13 mouse cellular contexts compared by ENCODE assay signal in the genomic region with DNA sequence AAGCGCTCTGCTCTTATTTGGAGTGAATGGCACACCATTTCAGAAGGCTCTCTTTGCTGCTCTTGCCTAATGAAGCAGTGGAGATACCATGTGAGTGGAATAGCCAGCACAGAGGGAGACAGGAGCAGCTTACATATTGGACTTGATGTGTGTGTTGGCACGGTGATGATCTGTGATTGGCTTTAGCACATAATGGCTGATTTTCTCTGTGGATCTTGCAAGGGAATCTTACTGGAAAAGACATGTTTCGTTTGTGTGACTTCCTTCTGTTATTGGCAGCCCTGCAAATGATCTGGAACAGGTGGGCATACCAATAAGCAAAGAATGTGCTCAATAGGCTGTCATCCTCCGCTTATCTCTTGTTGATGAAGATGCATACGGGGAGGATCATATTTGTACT.
"Had no signal": no experiment of that assay in that cellular context is flagged by ENCODE, and none has a peak within 500 bp of the region (broad histone marks: within the 10 kb centered on the region; RNA-seq: fewer than 3 reads in every experiment).

No protein-coding gene starts in this region.

- ATAC-seq: lung, postnatal 0 days; midbrain, embryonic 13.5 days had no signal

- H3K27me3 ChIP-seq: liver, embryonic 15.5 days; midbrain, embryonic 13.5 days; neural tube, embryonic 12.5 days had no signal

- H3K4me2 ChIP-seq: liver, embryonic 11.5 days; liver, embryonic 15.5 days; midbrain, embryonic 13.5 days; neural tube, embryonic 12.5 days had no signal

- H3K9me3 ChIP-seq: limb, embryonic 10.5 days; liver, embryonic 15.5 days; midbrain, embryonic 13.5 days; neural tube, embryonic 12.5 days had no signal

- DNase-seq: kidney, postnatal 10 days; kidney, postnatal 4 days; lung, adult 2 months; lung, postnatal 36 days; spleen, adult 18-20 months; thymus, adult 18-20 months; thymus, postnatal 14 days had no signal

- H3K9ac ChIP-seq: liver, embryonic 15.5 days; midbrain, embryonic 13.5 days; neural tube, embryonic 12.5 days had no signal

- H3K4me1 ChIP-seq: liver, embryonic 15.5 days; neural tube, embryonic 12.5 days had no signal

- H3K36me3 ChIP-seq: limb, embryonic 10.5 days; liver, embryonic 15.5 days; midbrain, embryonic 13.5 days; neural tube, embryonic 12.5 days had no signal

- H3K4me3 ChIP-seq: limb, embryonic 10.5 days; liver, embryonic 15.5 days; midbrain, embryonic 13.5 days; neural tube, embryonic 12.5 days had no signal

- H3K27ac ChIP-seq: limb, embryonic 10.5 days; liver, embryonic 15.5 days; midbrain, embryonic 13.5 days; neural tube, embryonic 12.5 days had no signal
